Mouse (Mus musculus) hindbrain, embryonic 15.5 days (tissue): ENCODE data around the gene Unc79. TPM values are rescaled to one million over a fixed set of nuclear protein-coding genes. Genes with fewer than 3 reads are reported as not detected.

Experiments used
- ATAC-seq: fragments of 200-750 bp; cut with Nextera tagmentation; 2 replicates; pipeline ENCODE4 v1.8.0; 2017; ENCODE audit warnings: low read depth, moderate number of reproducible peaks, moderate TSS enrichment; ENCODE audit not compliant: low FRiP score
- H3K27ac ChIP-seq: fragments of 300-500 bp; sonication (generic); replicated peaks from 2 replicates; pipeline ENCODE4 v1.5.1; 2015; ENCODE audit warnings: mild to moderate bottlenecking, inconsistent platforms
- H3K27me3 ChIP-seq: fragments of 300-500 bp; sonication (generic); 2 replicates; pipeline ENCODE4 v1.6.1; 2015; ENCODE audit warnings: control low read depth, inconsistent platforms
- H3K36me3 ChIP-seq: fragments of 300-500 bp; sonication (generic); 2 replicates; pipeline ENCODE4 v1.6.1; 2015; ENCODE audit warnings: control low read depth, inconsistent platforms
- H3K4me1 ChIP-seq: fragments of 300-500 bp; sonication (generic); replicated peaks from 2 replicates; pipeline ENCODE4 v1.6.1; 2015; ENCODE audit warnings: control low read depth, inconsistent platforms
- H3K4me2 ChIP-seq: fragments of 300-500 bp; sonication (generic); 2 replicates; pipeline ENCODE4 v1.6.1; 2015; ENCODE audit warnings: moderate library complexity, mild to moderate bottlenecking, inconsistent platforms
- H3K4me3 ChIP-seq: fragments of 300-500 bp; sonication (generic); 2 replicates; pipeline ENCODE4 v1.5.1; 2015; ENCODE audit warnings: mild to moderate bottlenecking, inconsistent platforms
- H3K9ac ChIP-seq: fragments of 300-500 bp; sonication (generic); 2 replicates; pipeline ENCODE4 v1.6.1; 2015; ENCODE audit warnings: inconsistent platforms
- H3K9me3 ChIP-seq: fragments of 300-500 bp; sonication (generic); 2 replicates; pipeline ENCODE4 v1.6.1; 2016; ENCODE audit warnings: control low read depth, inconsistent platforms
- WGBS: fragments of 180-500 bp; shearing (Covaris S2); methylation state at CpG from one replicate; pipeline ENCODE4 v1.1.7; 2015; 5-methylcytosine and 5-hydroxymethylcytosine counted together
- polyA plus RNA-seq: library from polyadenylated mRNA; unstranded; fragments of >200 nt; fragmentation: Nextera tagmentation; extraction: Ambion mirVana; gene quantifications from 2 replicates; pipeline ENCODE4 v1.2.1, GENCODE M21; 2015

Gene Unc79
- 6.9 and 7.5 TPM in 2 replicates for polyA plus RNA-seq

DNA sequence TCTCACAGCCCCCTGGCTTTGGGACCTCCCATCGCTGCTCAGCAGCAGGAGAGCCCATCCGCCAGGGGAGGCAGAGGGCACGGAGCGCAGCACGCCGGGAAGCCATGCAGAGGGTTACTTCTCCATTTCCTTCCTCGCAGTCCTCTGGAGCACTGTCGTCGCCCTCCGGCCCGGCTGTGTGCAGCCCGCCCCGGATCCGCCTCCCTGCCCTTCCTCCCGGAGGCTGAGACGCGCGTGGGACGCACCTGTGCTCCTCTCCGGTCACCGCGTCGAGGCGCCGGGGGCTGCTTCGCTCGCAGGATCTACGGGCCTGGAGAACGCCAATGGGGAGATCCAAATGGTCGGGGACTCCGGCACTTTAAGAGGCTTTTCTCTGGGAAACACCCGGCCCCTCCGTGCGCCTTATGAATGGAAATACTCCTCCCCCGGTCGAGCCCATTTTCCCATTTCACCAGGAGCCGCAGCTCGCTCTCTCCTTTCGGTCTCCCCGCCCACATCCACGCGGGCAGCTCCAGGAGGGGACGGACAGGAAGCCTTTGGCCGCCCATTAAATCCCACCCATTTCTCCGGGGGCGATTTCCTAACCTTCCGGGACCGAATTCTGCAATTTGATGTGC lies at the start of gene Unc79:
TSS of gene Unc79 (plus strand) at position 82 of the 617 bp plus-strand sequence.
- Histone ChIP-seq H3K9me3 (no peaks in the 10 kb centered on the region), H3K4me1 (peaks cover 44% of the 10 kb centered on the region), H3K4me2 (peak within 1 kb of the TSS; percentile 66), H3K36me3 (no peaks in the 10 kb centered on the region), H3K27ac (peak within 1 kb of the TSS; percentile 98), H3K27me3 (no peaks in the 10 kb centered on the region), H3K4me3 (peak within 1 kb of the TSS; percentile 69), H3K9ac (peak within 1 kb of the TSS; percentile 74)
- under 1% methylated on average over 48 of the region's 48 CpGs for WGBS
- ATAC-seq, result peak; percentile 88

DNA sequence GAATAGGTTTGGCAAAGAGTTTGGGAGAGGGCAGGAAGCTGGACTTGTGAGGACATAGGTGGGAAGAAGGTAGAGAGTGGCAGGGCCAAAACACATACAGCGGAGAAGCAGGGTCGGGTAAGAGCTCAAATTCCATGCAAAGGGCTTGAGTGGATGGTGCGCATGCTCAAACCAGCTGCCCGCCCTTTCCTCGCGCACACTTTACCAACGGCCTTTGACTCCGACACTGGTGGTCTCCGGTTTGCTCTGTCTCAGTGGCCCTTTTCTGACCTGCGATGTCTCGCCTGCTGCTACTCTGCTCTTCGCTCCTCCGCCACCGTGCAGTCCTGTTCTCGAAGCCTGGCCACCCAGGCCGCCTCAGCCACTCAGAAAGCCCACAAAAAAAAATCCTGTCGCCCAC lies 49.6 kb upstream of the Unc79 start, which contains the start of gene Cox8c:
TSS of gene Cox8c (plus strand) at position 226 of the 400 bp plus-strand sequence.
- Histone ChIP-seq H3K27ac (no peak within 1 kb of the TSS), H3K9me3 (no peaks in the 10 kb centered on the region), H3K4me1 (no peaks in the 10 kb centered on the region), H3K9ac (no peak within 1 kb of the TSS), H3K4me2 (no peak within 1 kb of the TSS), H3K36me3 (no peaks in the 10 kb centered on the region), H3K27me3 (no peaks in the 10 kb centered on the region), H3K4me3 (no peak within 1 kb of the TSS)
- WGBS, result 96% methylated on average over 17 of the region's 17 CpGs
- no peak for ATAC-seq

DNA sequence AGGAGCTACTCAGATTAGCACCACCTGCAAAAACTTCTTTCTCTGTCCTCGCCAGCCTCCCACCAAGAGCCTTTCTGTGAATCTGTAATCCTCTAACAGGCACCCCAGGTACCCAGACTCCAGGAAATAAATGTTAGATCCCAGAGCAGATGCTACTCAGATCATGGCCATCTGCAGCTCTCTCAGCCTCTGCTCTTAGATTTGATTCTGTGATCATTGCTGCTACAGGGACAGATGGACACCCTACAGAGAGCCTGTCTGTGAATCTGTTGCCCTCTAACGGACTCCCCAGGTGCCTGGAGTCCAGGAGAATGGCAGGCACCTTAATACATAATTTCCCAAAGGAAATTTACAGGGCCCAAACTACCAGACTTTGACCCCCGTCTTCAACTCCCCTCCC lies 40.5 kb upstream of the Unc79 start:
- H3K36me3 ChIP-seq, result no peaks in the 10 kb centered on the region
- H3K4me1 ChIP-seq, result no peaks in the 10 kb centered on the region
- no peak overlapping the region for H3K4me2 ChIP-seq
- no peak overlapping the region for H3K4me3 ChIP-seq
- H3K27me3 ChIP-seq, result no peaks in the 10 kb centered on the region
- no peaks in the 10 kb centered on the region for H3K9me3 ChIP-seq
- WGBS, result 52% methylated on average over 3 of the region's 3 CpGs
- H3K27ac ChIP-seq, result no peak overlapping the region
- H3K9ac ChIP-seq, result no peak overlapping the region
- ATAC-seq, result no peak

DNA sequence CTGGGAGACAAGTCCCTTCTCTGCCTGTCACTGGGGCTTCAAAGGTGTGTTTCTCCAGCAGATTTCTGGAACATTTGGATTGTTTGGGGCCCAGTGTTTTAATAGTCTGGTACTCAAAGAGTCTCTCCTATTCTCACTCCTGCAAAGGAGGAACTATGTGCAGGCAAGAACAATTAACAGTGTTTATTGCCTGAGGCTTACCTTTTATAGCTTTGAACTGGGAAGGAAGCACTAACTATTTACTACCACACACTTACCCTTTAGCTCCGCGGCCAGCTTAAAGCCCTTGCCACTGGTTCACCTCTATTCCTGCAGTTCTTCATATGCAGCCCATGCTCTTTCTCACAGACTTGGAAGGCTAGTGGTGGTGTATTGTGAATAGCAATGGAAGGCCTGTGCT lies 32.6 kb upstream of the Unc79 start:
- Histone ChIP-seq H3K4me3 (no peak overlapping the region), H3K4me2 (no peak overlapping the region), H3K27ac (no peak overlapping the region), H3K9ac (no peak overlapping the region), H3K27me3 (no peaks in the 10 kb centered on the region), H3K36me3 (no peaks in the 10 kb centered on the region), H3K4me1 (no peaks in the 10 kb centered on the region), H3K9me3 (no peaks in the 10 kb centered on the region)
- 100% methylated on average over 2 of the region's 2 CpGs for whole genome bisulfite sequencing
- no peak for ATAC-seq

GRCm38 (mm10) chr12:102929764-102930163 lies 18.9 kb upstream of the Unc79 start:
- Histone ChIP-seq H3K4me3 (no peak overlapping the region), H3K27me3 (no peaks in the 10 kb centered on the region), H3K36me3 (no peaks in the 10 kb centered on the region), H3K9ac (no peak overlapping the region), H3K4me1 (no peaks in the 10 kb centered on the region), H3K4me2 (no peak overlapping the region), H3K9me3 (no peaks in the 10 kb centered on the region), H3K27ac (no peak overlapping the region)
- no peak for ATAC-seq
- WGBS, result 82% methylated on average over 4 of the region's 4 CpGs

GRCm38 (mm10) chr12:102930335-102930734 lies 18.3 kb upstream of the Unc79 start:
- 96% methylated on average over 1 of the region's 1 CpGs for WGBS
- ATAC-seq, result no peak
- Histone ChIP-seq H3K9ac (no peak overlapping the region), H3K36me3 (no peaks in the 10 kb centered on the region), H3K4me1 (no peaks in the 10 kb centered on the region), H3K9me3 (no peaks in the 10 kb centered on the region), H3K4me2 (no peak overlapping the region), H3K4me3 (no peak overlapping the region), H3K27ac (no peak overlapping the region), H3K27me3 (no peaks in the 10 kb centered on the region)

DNA sequence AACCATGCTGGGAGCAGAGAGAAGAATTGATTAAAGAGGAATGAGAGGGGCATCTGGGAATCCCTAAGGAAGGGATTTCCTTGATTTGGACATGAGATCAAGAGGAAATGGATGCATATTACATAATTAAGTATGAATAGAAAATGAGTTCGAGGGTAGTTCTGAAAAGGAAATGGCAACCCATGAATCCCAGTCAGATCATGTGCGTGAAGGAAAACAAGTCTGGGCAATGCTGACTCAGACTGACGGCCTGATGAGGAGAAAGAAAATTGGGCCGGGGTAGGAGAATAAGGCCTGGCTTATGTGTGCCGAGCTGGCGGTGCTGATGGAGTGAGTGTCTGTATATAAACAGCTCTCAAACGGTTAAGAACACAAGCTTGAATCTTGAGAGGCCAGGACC lies 17.9 kb upstream of the Unc79 start:
- no peaks in the 10 kb centered on the region for H3K9me3 ChIP-seq
- no peak overlapping the region for H3K27ac ChIP-seq
- no peaks in the 10 kb centered on the region for H3K4me1 ChIP-seq
- no peak overlapping the region for H3K9ac ChIP-seq
- ATAC-seq, result no peak
- WGBS, result 94% methylated on average over 7 of the region's 7 CpGs
- no peaks in the 10 kb centered on the region for H3K36me3 ChIP-seq
- no peak overlapping the region for H3K4me3 ChIP-seq
- H3K27me3 ChIP-seq, result no peaks in the 10 kb centered on the region
- no peak overlapping the region for H3K4me2 ChIP-seq

DNA sequence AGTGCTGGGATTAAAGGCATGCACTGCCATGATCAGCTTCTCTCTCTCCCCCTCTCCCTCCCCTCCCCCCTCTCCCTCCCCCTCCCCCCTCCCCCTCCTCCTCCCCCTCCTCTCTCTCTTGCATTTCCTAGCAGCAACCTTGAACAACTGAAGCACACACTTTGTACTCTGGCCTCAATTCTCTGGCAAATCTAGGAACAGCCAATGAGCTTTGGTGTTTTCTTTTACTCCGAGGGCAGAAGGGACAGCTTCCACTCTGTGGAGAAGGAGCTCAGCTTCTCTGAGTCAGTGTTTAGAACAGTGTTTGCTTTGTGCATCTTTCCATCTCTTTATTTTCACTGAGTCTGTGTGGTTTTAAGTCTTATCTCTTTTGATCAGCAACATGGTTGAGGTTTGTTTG lies 12.8 kb upstream of the Unc79 start:
- no peaks in the 10 kb centered on the region for H3K9me3 ChIP-seq
- no peaks in the 10 kb centered on the region for H3K36me3 ChIP-seq
- 33% methylated on average over 1 of the region's 1 CpGs for WGBS
- H3K4me3 ChIP-seq, result no peak overlapping the region
- no peaks in the 10 kb centered on the region for H3K4me1 ChIP-seq
- no peak overlapping the region for H3K4me2 ChIP-seq
- no peaks in the 10 kb centered on the region for H3K27me3 ChIP-seq
- no peak for ATAC-seq
- no peak overlapping the region for H3K9ac ChIP-seq
- H3K27ac ChIP-seq, result no peak overlapping the region

DNA sequence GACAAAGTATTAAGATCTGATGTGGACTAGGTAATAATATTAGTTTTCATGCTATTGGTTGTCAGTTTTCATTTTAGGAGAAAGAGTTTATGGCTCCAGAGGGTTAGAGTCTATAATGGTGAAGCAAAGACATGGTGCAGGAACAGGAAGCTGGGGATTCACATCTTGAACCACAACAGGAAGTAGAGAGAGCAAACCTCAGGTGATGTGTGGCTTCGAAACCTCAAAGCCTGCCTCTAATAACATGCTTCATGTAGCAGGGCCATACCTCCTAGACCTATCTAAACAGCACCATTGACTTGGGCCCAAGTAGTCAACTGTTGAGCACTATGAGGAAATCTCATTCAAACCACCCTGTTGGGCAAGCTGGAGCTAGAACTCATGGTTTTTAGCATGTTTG lies 3.1 kb upstream of the Unc79 start:
- no peak overlapping the region for H3K27ac ChIP-seq
- H3K27me3 ChIP-seq, result no peaks in the 10 kb centered on the region
- H3K4me2 ChIP-seq, result no peak overlapping the region

DNA sequence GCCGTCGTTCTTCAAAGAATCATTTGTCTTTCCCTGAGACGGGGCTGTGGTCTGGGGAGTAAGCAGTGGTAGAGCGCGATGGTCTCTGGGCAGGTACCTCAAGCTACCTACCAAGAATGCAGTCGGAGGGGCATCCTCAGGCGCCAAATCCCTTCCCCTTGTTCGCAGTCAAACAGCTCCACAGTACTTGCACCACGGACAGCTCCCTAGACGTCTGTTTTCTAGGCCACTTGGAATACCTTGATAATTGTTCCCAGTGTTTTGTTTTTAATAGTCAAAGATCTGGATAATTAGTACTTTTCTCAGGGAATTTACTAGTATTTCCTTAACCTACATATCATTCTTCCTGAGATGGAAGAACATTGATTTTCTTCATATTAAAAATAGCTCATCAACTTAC lies 833 bp upstream of the Unc79 start:
- peak overlapping the region; percentile 66 for H3K4me2 ChIP-seq
- H3K27me3 ChIP-seq, result no peaks in the 10 kb centered on the region
- no peak overlapping the region for H3K27ac ChIP-seq
- no peaks in the 10 kb centered on the region for H3K36me3 ChIP-seq
- H3K9ac ChIP-seq, result no peak overlapping the region
- H3K9me3 ChIP-seq, result no peaks in the 10 kb centered on the region
- peak overlapping the region; percentile 69 for H3K4me3 ChIP-seq
- peaks cover 36% of the 10 kb centered on the region for H3K4me1 ChIP-seq
- WGBS, result 29% methylated on average over 10 of the region's 10 CpGs
- ATAC-seq, result no peak

More for the DNA sequence above, 3.1 kb upstream of the Unc79 start:
- 92% methylated on average over 1 of the region's 1 CpGs for WGBS
- Histone ChIP-seq H3K4me1 (peaks cover 13% of the 10 kb centered on the region), H3K9ac (no peak overlapping the region), H3K36me3 (no peaks in the 10 kb centered on the region), H3K9me3 (no peaks in the 10 kb centered on the region), H3K4me3 (no peak overlapping the region)
- ATAC-seq, result no peak

- no peaks in the 10 kb centered on the region for H3K9me3 ChIP-seq
Observed at GRCm38 (mm10) chr12:102949395-102950208, 943 bp downstream of the Unc79 start.

DNA sequence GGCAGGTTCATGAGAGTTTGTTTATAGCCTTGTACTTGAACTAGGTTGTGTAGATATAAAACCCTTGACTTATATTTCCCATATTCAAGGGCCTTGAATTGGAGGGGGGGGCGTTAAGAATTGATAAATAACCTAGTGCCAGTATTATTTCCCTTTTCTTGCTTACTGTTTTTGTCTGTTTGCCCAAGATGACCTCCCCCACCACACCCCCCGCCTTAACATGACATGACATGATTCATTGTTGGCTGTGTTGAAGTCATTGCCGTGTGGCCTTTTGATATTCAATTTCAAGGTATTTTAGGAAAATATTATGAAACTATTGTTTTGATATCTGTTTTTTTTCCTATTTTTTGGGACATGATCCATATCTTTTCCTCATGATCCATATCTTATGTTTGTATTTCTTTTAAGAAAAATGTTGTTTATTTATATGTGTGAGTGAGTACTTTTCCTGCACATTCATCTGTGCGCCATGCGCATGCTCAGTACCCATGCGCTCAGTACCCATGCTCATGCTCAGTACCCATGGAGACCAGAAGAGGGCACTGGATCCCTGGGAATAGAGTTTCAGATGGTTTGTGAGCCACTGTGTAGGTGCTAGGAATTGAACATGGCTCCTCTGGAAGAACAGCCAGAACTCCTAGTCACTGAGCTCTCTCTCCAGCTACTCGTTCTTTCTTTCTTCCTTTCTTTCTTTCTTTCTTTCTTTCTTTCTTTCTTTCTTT lies 11.6 kb downstream of the Unc79 start:
- ATAC-seq, result no peak
- 93% methylated on average over 7 of the region's 7 CpGs for WGBS
- H3K4me1 ChIP-seq, result 0 out of 2 replicates have a peak, but pooled peaks cover 2% of the 10 kb centered on the region

More at GRCm38 (mm10) chr12:102949395-102950208, 943 bp downstream of the Unc79 start:
- Histone ChIP-seq H3K27me3 (no peaks in the 10 kb centered on the region), H3K4me1 (peaks cover 49% of the 10 kb centered on the region), H3K36me3 (no peaks in the 10 kb centered on the region), H3K9ac (peak overlapping the region; percentile 74), H3K27ac (peak overlapping the region; percentile 98), H3K4me2 (peak overlapping the region; percentile 66), H3K4me3 (peak overlapping the region; percentile 69)
- peak; percentile 80 for ATAC-seq
- WGBS, result under 1% methylated on average over 40 of the region's 42 CpGs

More for the DNA sequence above, 11.6 kb downstream of the Unc79 start:
- Histone ChIP-seq H3K27me3 (no peaks in the 10 kb centered on the region), H3K36me3 (no peaks in the 10 kb centered on the region), H3K27ac (no peak overlapping the region), H3K9ac (no peak overlapping the region), H3K4me3 (no peak overlapping the region), H3K9me3 (no peaks in the 10 kb centered on the region), H3K4me2 (no peak overlapping the region)
